12 mouse cellular contexts compared by ENCODE assay signal in the genomic region with DNA sequence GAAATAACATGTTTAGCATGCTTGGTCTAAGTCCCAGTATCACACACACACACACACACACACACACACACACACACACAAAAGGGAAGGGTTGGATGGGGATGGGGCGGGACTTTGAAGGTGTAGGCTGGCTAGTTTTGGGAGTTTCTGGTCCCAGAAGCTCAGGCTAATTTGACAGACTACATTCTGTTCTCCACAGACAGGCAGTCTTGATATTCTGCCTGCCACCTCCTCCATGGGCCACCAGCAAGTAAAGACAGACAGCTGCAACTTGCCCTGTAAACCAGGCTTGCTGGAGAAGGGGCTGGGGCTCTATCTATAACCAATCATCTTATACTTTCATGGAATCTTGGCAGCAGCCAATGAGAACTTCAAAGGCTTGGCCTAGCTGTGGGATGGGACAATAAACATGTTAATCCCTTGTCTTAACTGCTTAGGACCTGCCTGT. TPM values are rescaled to one million over a fixed set of nuclear protein-coding genes. Genes with fewer than 3 reads are reported as not detected.
DNase-seq lines count a peak whose midpoint lies in the region; ATAC-seq and TF ChIP-seq lines count a peak whose summit lies in the region.
"Had no signal": no experiment of that assay in that cellular context is flagged by ENCODE, and none has a peak within 500 bp of the region (broad histone marks: within the 10 kb centered on the region; RNA-seq: fewer than 3 reads in every experiment).

No protein-coding gene starts in this region.

- H3K9ac ChIP-seq in heart, embryonic 11.5 days (ENCODE audit: low read depth, low read length) = 0 out of 2 replicates have a peak overlapping the region, but pooled peaks have one; percentile 39
- H3K9ac ChIP-seq in midbrain, embryonic 13.5 days (replicated peaks) = no peak overlapping the region
- H3K9ac ChIP-seq in midbrain, embryonic 14.5 days (replicated peaks; ENCODE audit: low read length) = no peak overlapping the region
- no peak overlapping the region for H3K9ac ChIP-seq in embryonic facial prominence, embryonic 14.5 days (ENCODE audit: low read depth, low read length)
- H3K9ac ChIP-seq in stomach, postnatal 0 days (ENCODE audit: low read length) = no peak overlapping the region
- H3K9ac ChIP-seq in neural tube, embryonic 15.5 days (replicated peaks) = no peak overlapping the region
- H3K9ac ChIP-seq: lung, embryonic 15.5 days had no signal

- 54% methylated on average over 1 of the region's 1 CpGs for WGBS in heart, embryonic 11.5 days (ENCODE audit: insufficient replicate concordance)
- WGBS in midbrain, embryonic 13.5 days = 81% methylated on average over 1 of the region's 1 CpGs
- 70% methylated on average over 1 of the region's 1 CpGs for WGBS in midbrain, embryonic 14.5 days
- 80% methylated on average over 1 of the region's 1 CpGs for WGBS in embryonic facial prominence, embryonic 14.5 days
- WGBS in stomach, postnatal 0 days = 78% methylated on average over 1 of the region's 1 CpGs
- WGBS in neural tube, embryonic 15.5 days = 79% methylated on average over 1 of the region's 1 CpGs

- DNase-seq in heart, adult 8-10 months (ENCODE audit: low spot score) = no peak
- DNase-seq in midbrain, embryonic 14.5 days = no peak
- DNase-seq in embryonic facial prominence, embryonic 14.5 days (ENCODE audit: low spot score) = peak; percentile 37
- DNase-seq in stomach, postnatal 0 days (ENCODE audit: low spot score) = no peak
- DNase-seq in adrenal gland, postnatal 10 days = no peak
- DNase-seq: kidney, postnatal 25 days; layer of hippocampus, postnatal 36 days; thymus, postnatal 36 days had no signal

- peaks cover 15% of the 10 kb centered on the region; the same call in 1 of the 2 replicates for H3K4me1 ChIP-seq in heart, embryonic 11.5 days (ENCODE audit: control insufficient read depth, insufficient read depth, low read length)
- peaks cover 7% of the 10 kb centered on the region; the same call in 1 of the 2 replicates for H3K4me1 ChIP-seq in midbrain, embryonic 13.5 days (replicated peaks)
- H3K4me1 ChIP-seq in midbrain, embryonic 14.5 days (ENCODE audit: control insufficient read depth, insufficient read depth, low read length) = 0 out of 2 replicates have a peak, but pooled peaks cover 4% of the 10 kb centered on the region
- H3K4me1 ChIP-seq in embryonic facial prominence, embryonic 14.5 days (ENCODE audit: control insufficient read depth, insufficient read depth, low read length) = peaks cover 28% of the 10 kb centered on the region; the same call in 1 of the 2 replicates
- no peaks in the 10 kb centered on the region for H3K4me1 ChIP-seq in stomach, postnatal 0 days (replicated peaks; ENCODE audit: control insufficient read depth, insufficient read depth)
- H3K4me1 ChIP-seq in neural tube, embryonic 15.5 days = 0 out of 2 replicates have a peak, but pooled peaks cover 4% of the 10 kb centered on the region

- H3K36me3 ChIP-seq in heart, embryonic 11.5 days (ENCODE audit: control insufficient read depth, insufficient read depth, low read length) = no peaks in the 10 kb centered on the region; the same call in 1 of the 2 replicates
- peaks cover 38% of the 10 kb centered on the region for H3K36me3 ChIP-seq in midbrain, embryonic 13.5 days
- H3K36me3 ChIP-seq in midbrain, embryonic 14.5 days (ENCODE audit: control insufficient read depth, insufficient read depth, low read length) = peaks cover 14% of the 10 kb centered on the region
- H3K36me3 ChIP-seq in embryonic facial prominence, embryonic 14.5 days (ENCODE audit: control insufficient read depth, insufficient read depth, low read length) = peaks cover 11% of the 10 kb centered on the region; the same call in 1 of the 2 replicates
- H3K36me3 ChIP-seq in stomach, postnatal 0 days (ENCODE audit: control insufficient read depth, insufficient read depth, low read length) = no peaks in the 10 kb centered on the region
- peaks cover 8% of the 10 kb centered on the region; the same call in 1 of the 2 replicates for H3K36me3 ChIP-seq in neural tube, embryonic 15.5 days
- H3K36me3 ChIP-seq: lung, embryonic 15.5 days had no signal

- no peak for TF ChIP-seq CTCF in stomach, postnatal 0 days (IDR thresholded peaks at IDR 0.05; ENCODE audit: low read depth)

- TF ChIP-seq EP300 in stomach, postnatal 0 days (optimal IDR thresholded peaks at IDR 0.05) = no peak

- H3K4me2 ChIP-seq in heart, embryonic 11.5 days = peak overlapping the region; percentile 59
- H3K4me2 ChIP-seq in midbrain, embryonic 13.5 days (replicated peaks) = no peak overlapping the region
- no peak overlapping the region for H3K4me2 ChIP-seq in midbrain, embryonic 14.5 days (ENCODE audit: low read length)
- H3K4me2 ChIP-seq in embryonic facial prominence, embryonic 14.5 days (ENCODE audit: low read depth, low read length) = no peak overlapping the region
- no peak overlapping the region for H3K4me2 ChIP-seq in stomach, postnatal 0 days (replicated peaks; ENCODE audit: low read depth)
- H3K4me2 ChIP-seq in neural tube, embryonic 15.5 days = no peak overlapping the region
- H3K4me2 ChIP-seq: lung, embryonic 15.5 days had no signal

- H3K9me3 ChIP-seq in heart, embryonic 11.5 days (replicated peaks; ENCODE audit: control insufficient read depth, low read length) = no peaks in the 10 kb centered on the region
- no peaks in the 10 kb centered on the region for H3K9me3 ChIP-seq in midbrain, embryonic 13.5 days
- H3K9me3 ChIP-seq in midbrain, embryonic 14.5 days (ENCODE audit: control insufficient read depth, low read length) = no peaks in the 10 kb centered on the region
- H3K9me3 ChIP-seq in embryonic facial prominence, embryonic 14.5 days (ENCODE audit: control insufficient read depth, low read length) = no peaks in the 10 kb centered on the region
- H3K9me3 ChIP-seq in stomach, postnatal 0 days (ENCODE audit: control insufficient read depth, low read length) = no peaks in the 10 kb centered on the region
- H3K9me3 ChIP-seq in neural tube, embryonic 15.5 days (replicated peaks) = no peaks in the 10 kb centered on the region
- H3K9me3 ChIP-seq: lung, embryonic 15.5 days had no signal

- ATAC-seq in heart, embryonic 11.5 days (replicated peaks; ENCODE audit: insufficient number of reproducible peaks, low FRiP score, low TSS enrichment) = no peak
- peak; percentile 32; the same call in 1 of the 2 replicates for ATAC-seq in midbrain, embryonic 13.5 days
- no peak for ATAC-seq in midbrain, embryonic 14.5 days (ENCODE audit: low FRiP score, low TSS enrichment)
- peak; percentile 31 for ATAC-seq in embryonic facial prominence, embryonic 14.5 days (ENCODE audit: low read depth)
- peak; percentile 47; the same call in 1 of the 2 replicates for ATAC-seq in stomach, postnatal 0 days (ENCODE audit: low FRiP score, low TSS enrichment)
- ATAC-seq in neural tube, embryonic 15.5 days (ENCODE audit: low FRiP score) = no peak

- H3K27me3 ChIP-seq in heart, embryonic 11.5 days (ENCODE audit: control insufficient read depth, insufficient read depth, low read length) = no peaks in the 10 kb centered on the region
- no peaks in the 10 kb centered on the region for H3K27me3 ChIP-seq in midbrain, embryonic 13.5 days
- H3K27me3 ChIP-seq in midbrain, embryonic 14.5 days (ENCODE audit: control insufficient read depth, insufficient read depth, low read length) = no peaks in the 10 kb centered on the region
- H3K27me3 ChIP-seq in embryonic facial prominence, embryonic 14.5 days (replicated peaks; ENCODE audit: control insufficient read depth, insufficient read depth, low read length) = no peaks in the 10 kb centered on the region
- H3K27me3 ChIP-seq in stomach, postnatal 0 days (ENCODE audit: control insufficient read depth, insufficient read depth, low read length) = no peaks in the 10 kb centered on the region
- no peaks in the 10 kb centered on the region for H3K27me3 ChIP-seq in neural tube, embryonic 15.5 days (replicated peaks)
- H3K27me3 ChIP-seq: lung, embryonic 15.5 days had no signal

- H3K4me3 ChIP-seq in heart, embryonic 11.5 days (ENCODE audit: low read depth, low read length) = no peak overlapping the region
- H3K4me3 ChIP-seq in midbrain, embryonic 13.5 days (replicated peaks) = no peak overlapping the region
- no peak overlapping the region for H3K4me3 ChIP-seq in midbrain, embryonic 14.5 days (replicated peaks; ENCODE audit: low read depth, low read length)
- no peak overlapping the region for H3K4me3 ChIP-seq in embryonic facial prominence, embryonic 14.5 days (ENCODE audit: low read depth, low read length)
- H3K4me3 ChIP-seq in stomach, postnatal 0 days (ENCODE audit: low read depth, low read length) = no peak overlapping the region
- no peak overlapping the region for H3K4me3 ChIP-seq in neural tube, embryonic 15.5 days (replicated peaks)
- H3K4me3 ChIP-seq: lung, embryonic 15.5 days had no signal

- peak overlapping the region; percentile 80; the same call in 1 of the 2 replicates for H3K27ac ChIP-seq in heart, embryonic 11.5 days (ENCODE audit: low read depth, low read length)
- H3K27ac ChIP-seq in midbrain, embryonic 13.5 days = no peak overlapping the region
- no peak overlapping the region for H3K27ac ChIP-seq in midbrain, embryonic 14.5 days (replicated peaks; ENCODE audit: low read depth, low read length)
- H3K27ac ChIP-seq in embryonic facial prominence, embryonic 14.5 days (replicated peaks; ENCODE audit: low read depth, low read length) = peak overlapping the region; percentile 59; the same call in 1 of the 2 replicates
- no peak overlapping the region for H3K27ac ChIP-seq in stomach, postnatal 0 days (replicated peaks)
- H3K27ac ChIP-seq in neural tube, embryonic 15.5 days (replicated peaks) = no peak overlapping the region
- H3K27ac ChIP-seq: lung, embryonic 15.5 days had no signal

RNA-seq across cellular contexts. Expression of a gene that starts 8.4 kb away (rescaled TPM):
- 25.9 and 26.7 TPM in 2 replicates for polyA plus RNA-seq in heart, embryonic 11.5 days (2014; fragmentation: Nextera tagmentation; extraction: Ambion mirVana)
- total RNA-seq in heart, adult 8-10 months (2022) = 10 to 100 TPM; 43.0 to 49.2 (median 46.7) TPM
- polyA plus RNA-seq in midbrain, embryonic 13.5 days (2015; fragmentation: Nextera tagmentation; extraction: Ambion mirVana) = 50.2 and 50.3 TPM in 2 replicates
- polyA plus RNA-seq in midbrain, embryonic 14.5 days (2014; fragmentation: Nextera tagmentation; extraction: Ambion mirVana) = 32.9 and 34.4 TPM in 2 replicates
- 41.8 and 49.3 TPM in 2 replicates for polyA plus RNA-seq in embryonic facial prominence, embryonic 14.5 days (2014; fragmentation: Nextera tagmentation; extraction: Ambion mirVana)
- polyA plus RNA-seq in stomach, postnatal 0 days (2015; fragmentation: Nextera tagmentation; extraction: Ambion mirVana) = 36.6 and 36.7 TPM in 2 replicates
- 36.5 and 37.9 TPM in 2 replicates for polyA plus RNA-seq in neural tube, embryonic 15.5 days (2015; fragmentation: Nextera tagmentation; extraction: Ambion mirVana)
- total RNA-seq in adrenal gland, postnatal 10 days (2021) = 10 to 100 TPM; 64.1 to 71.5 TPM

RNA-seq across cellular contexts. Expression of a gene that starts 45.8 kb away (rescaled TPM):
- 177 and 181 TPM in 2 replicates for polyA plus RNA-seq in heart, embryonic 11.5 days (2014; fragmentation: Nextera tagmentation; extraction: Ambion mirVana)
- total RNA-seq in heart, adult 8-10 months (2022) = 10 to 100 TPM; 55.3 to 63.0 (median 57.9) TPM
- 371 and 409 TPM in 2 replicates for polyA plus RNA-seq in midbrain, embryonic 13.5 days (2015; fragmentation: Nextera tagmentation; extraction: Ambion mirVana)
- 377 and 407 TPM in 2 replicates for polyA plus RNA-seq in midbrain, embryonic 14.5 days (2014; fragmentation: Nextera tagmentation; extraction: Ambion mirVana)
- polyA plus RNA-seq in embryonic facial prominence, embryonic 14.5 days (2014; fragmentation: Nextera tagmentation; extraction: Ambion mirVana) = 153 and 175 TPM in 2 replicates
- 94.0 and 111 TPM in 2 replicates for polyA plus RNA-seq in stomach, postnatal 0 days (2015; fragmentation: Nextera tagmentation; extraction: Ambion mirVana)
- 325 and 357 TPM in 2 replicates for polyA plus RNA-seq in neural tube, embryonic 15.5 days (2015; fragmentation: Nextera tagmentation; extraction: Ambion mirVana)
- total RNA-seq in adrenal gland, postnatal 10 days (2021) = 10 to 100 TPM; 92.8 to 96.6 TPM

Comparison
In these comparisons a context has a peak if more than half of its experiments do, and no peak if none do; other contexts are left out.
1. ATAC-seq: peak in midbrain, embryonic 13.5 days (single experiment), embryonic facial prominence, embryonic 14.5 days (single experiment) and stomach, postnatal 0 days (single experiment); none in heart, embryonic 11.5 days (single experiment), midbrain, embryonic 14.5 days (single experiment) and neural tube, embryonic 15.5 days (single experiment).
2. H3K27ac ChIP-seq: peak in heart, embryonic 11.5 days (single experiment) and embryonic facial prominence, embryonic 14.5 days (single experiment); none in midbrain, embryonic 13.5 days (single experiment), midbrain, embryonic 14.5 days (single experiment), stomach, postnatal 0 days (single experiment) and neural tube, embryonic 15.5 days (single experiment).